Mouse (Mus musculus): ENCODE measurements around the gene Jaml. TPM values are rescaled to one million over a fixed set of nuclear protein-coding genes. Genes with fewer than 3 reads are reported as not detected.

The Jaml gene
- total RNA-seq, 1 experiment: 0.40 TPM

DNA sequence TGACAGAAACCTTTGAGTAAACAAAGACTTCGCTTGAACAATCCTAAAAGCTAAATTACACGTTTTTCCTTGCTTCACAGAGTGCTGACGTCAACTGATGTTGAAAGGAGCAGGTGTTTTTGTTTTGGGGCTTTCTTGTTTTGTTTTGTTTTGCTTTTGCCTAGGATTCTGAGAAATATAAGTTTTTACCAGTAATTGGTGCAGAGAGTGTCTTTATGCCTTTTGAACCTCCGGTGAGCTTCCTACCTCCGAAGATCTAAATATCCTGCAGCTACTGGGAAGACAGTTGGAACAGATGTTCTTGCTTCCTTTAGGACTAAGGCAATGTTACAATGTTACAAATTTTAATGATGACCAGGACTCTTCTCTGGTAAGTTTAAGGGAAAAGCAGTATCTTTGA lies 39.5 kb upstream of the Jaml start, which contains the start of gene Mpzl2:
TSS of gene Mpzl2 (plus strand) at position 301 of the 400 bp plus-strand sequence.
- H3K27ac ChIP-seq (ENCODE audit: insufficient read depth, low read depth, low read length, poor library complexity, severe bottlenecking): no peak within 1 kb of the TSS
- peaks cover 0 to 13% of the 10 kb centered on the region in 2 experiments; a peak in 2 of 4 replicates for H3K4me1 ChIP-seq (ENCODE audit: control insufficient read depth in 2 of 2, insufficient read depth in 2 of 2, low read length in 2 of 2, poor library complexity in 1 of 2)
- H3K36me3 ChIP-seq (ENCODE audit: control insufficient read depth, insufficient read depth, low read length, poor library complexity, severe bottlenecking): peaks cover 4% of the 10 kb centered on the region; the same call in 1 of the 2 replicates
- TF ChIP-seq ZC3H11A (IDR thresholded peaks at IDR 0.05; ENCODE audit: borderline replicate concordance, low read depth, low read length) (no peak), HCFC1 (IDR thresholded peaks at IDR 0.05; ENCODE audit: borderline replicate concordance, insufficient read depth, low read length) (no peak), MAFK (IDR thresholded peaks at IDR 0.05; ENCODE audit: insufficient read depth, low read depth, low read length) (no peak), ZNF384 (IDR thresholded peaks at IDR 0.05; ENCODE audit: low read depth, low read length) (no peak), CHD2 (IDR thresholded peaks at IDR 0.05; ENCODE audit: low read depth, low read length) (no peak)
- no peak within 1 kb of the TSS for H3K9ac ChIP-seq (ENCODE audit: insufficient read depth, low read depth, low read length, poor library complexity, severe bottlenecking)
- in situ Hi-C loops (cut with MboI; ENCODE audit: low sequenced_read_pairs in 2 of 2, unreplicated experiment in 2 of 2): no loop called here
- DNase-seq (ENCODE audit: low read depth, low spot score): no peak
- H3K9me3 ChIP-seq (ENCODE audit: control insufficient read depth, insufficient read depth, low read depth, low read length): no peaks in the 10 kb centered on the region
- peak within 1 kb of the TSS in 1 of 2 experiments; percentile 7; a peak in 1 of 4 replicates for H3K4me3 ChIP-seq (ENCODE audit: insufficient read depth in 1 of 2, low read depth in 1 of 2, low read length in 2 of 2, poor library complexity in 1 of 2, severe bottlenecking in 1 of 2)

DNA sequence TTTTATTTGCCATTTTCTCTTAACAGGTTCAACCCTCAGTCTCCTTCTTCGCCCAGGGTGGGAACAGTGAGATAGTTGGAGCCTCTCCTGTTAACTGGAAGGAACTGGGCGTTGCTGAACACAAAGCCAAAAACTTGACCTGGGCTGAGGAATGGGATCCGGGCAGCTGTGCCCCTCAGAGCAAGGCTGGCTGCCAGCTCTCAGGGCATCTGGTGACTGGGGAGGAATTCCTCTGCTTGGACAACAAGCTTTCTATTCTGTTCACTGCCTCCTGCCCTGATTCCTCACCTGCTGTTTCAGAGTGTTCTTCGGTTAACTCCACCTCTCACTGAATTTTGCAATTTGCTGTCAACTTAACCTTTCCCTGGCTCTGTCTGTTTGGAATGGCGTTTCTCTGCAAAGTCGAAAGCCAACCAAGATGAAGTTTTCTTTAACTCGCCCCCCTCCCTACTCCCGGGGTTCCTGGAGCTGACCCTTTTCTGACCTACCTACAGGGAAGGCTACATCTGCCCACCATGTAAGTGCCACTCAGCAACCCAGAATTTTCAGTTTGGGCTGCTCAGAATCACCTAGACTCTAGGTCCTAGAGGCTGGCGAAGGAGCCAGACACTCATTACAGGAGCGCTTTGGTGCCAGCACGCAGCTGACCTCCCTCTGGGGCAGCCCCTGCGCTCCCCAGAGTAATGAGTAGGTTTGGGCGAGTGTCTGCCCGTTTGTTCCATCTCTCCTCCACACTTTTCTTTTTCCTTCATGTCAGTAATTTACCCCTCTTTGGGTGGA lies 38.7 kb upstream of the Jaml start:
- H3K27ac ChIP-seq (ENCODE audit: insufficient read depth, low read depth, low read length, poor library complexity, severe bottlenecking): no peak overlapping the region
- no peaks in the 10 kb centered on the region for H3K9me3 ChIP-seq (ENCODE audit: control insufficient read depth, insufficient read depth, low read depth, low read length)
- TF ChIP-seq MAFK (IDR thresholded peaks at IDR 0.05; ENCODE audit: insufficient read depth, low read depth, low read length) (no peak), ZC3H11A (IDR thresholded peaks at IDR 0.05; ENCODE audit: borderline replicate concordance, low read depth, low read length) (no peak), CHD2 (IDR thresholded peaks at IDR 0.05; ENCODE audit: low read depth, low read length) (no peak), ZNF384 (IDR thresholded peaks at IDR 0.05; ENCODE audit: low read depth, low read length) (no peak), HCFC1 (IDR thresholded peaks at IDR 0.05; ENCODE audit: borderline replicate concordance, insufficient read depth, low read length) (no peak)
- in situ Hi-C loops (cut with MboI; ENCODE audit: low sequenced_read_pairs in 2 of 2, unreplicated experiment in 2 of 2): no loop called here
- H3K36me3 ChIP-seq (ENCODE audit: control insufficient read depth, insufficient read depth, low read length, poor library complexity, severe bottlenecking): peaks cover 6% of the 10 kb centered on the region; the same call in 1 of the 2 replicates
- DNase-seq (ENCODE audit: low read depth, low spot score): no peak
- H3K4me1 ChIP-seq (ENCODE audit: control insufficient read depth in 2 of 2, insufficient read depth in 2 of 2, low read length in 2 of 2, poor library complexity in 1 of 2): peaks cover 0 to 13% of the 10 kb centered on the region in 2 experiments; a peak in 2 of 4 replicates
- no peak overlapping the region for H3K9ac ChIP-seq (ENCODE audit: insufficient read depth, low read depth, low read length, poor library complexity, severe bottlenecking)
- peak overlapping the region in 1 of 2 experiments; percentile 7; a peak in 1 of 4 replicates for H3K4me3 ChIP-seq (ENCODE audit: insufficient read depth in 1 of 2, low read depth in 1 of 2, low read length in 2 of 2, poor library complexity in 1 of 2, severe bottlenecking in 1 of 2)

DNA sequence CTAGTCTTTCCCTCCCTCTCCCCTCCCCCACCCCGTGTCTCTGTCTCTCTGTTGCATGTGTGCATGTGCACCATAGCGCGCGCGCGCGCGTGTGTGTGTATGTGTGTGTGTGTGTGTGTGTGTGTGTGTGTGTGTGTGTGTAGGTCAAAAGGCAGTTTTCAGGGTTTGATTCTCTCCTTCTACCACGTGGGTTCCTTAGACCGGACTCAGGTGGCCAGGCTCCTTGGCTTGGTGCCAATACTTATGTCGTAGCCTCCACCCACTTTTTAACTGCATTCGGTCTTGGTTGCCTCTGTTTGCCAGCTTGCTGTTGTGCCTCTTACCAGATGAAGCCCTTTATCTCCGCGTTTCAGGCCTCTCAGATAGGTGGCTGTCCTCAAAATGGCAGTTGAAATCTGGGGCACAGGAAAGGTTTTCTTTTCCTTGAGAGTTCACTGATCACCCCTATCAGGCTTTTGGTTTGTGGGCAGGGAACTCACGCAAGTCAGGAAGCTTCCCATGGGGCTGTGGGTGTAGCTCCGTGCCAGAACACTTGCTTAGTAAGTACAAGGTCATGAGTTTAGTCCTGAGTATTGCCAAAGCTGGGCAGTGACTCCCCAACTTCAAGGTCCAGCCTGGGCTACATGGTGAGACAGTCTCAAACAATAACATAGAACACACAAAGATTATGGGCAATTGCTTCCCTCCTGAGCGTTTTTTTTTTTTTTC lies 37.7 kb upstream of the Jaml start:
- Histone ChIP-seq H3K36me3 (ENCODE audit: control insufficient read depth, insufficient read depth, low read length, poor library complexity, severe bottlenecking) (peaks cover 6% of the 10 kb centered on the region; the same call in 1 of the 2 replicates), H3K9me3 (ENCODE audit: control insufficient read depth, insufficient read depth, low read depth, low read length) (no peaks in the 10 kb centered on the region), H3K4me3 (ENCODE audit: insufficient read depth in 1 of 2, low read depth in 1 of 2, low read length in 2 of 2, poor library complexity in 1 of 2, severe bottlenecking in 1 of 2) (no peak overlapping the region), H3K4me1 (ENCODE audit: control insufficient read depth in 2 of 2, insufficient read depth in 2 of 2, low read length in 2 of 2, poor library complexity in 1 of 2) (peaks cover 0 to 13% of the 10 kb centered on the region in 2 experiments; a peak in 2 of 4 replicates), H3K9ac (ENCODE audit: insufficient read depth, low read depth, low read length, poor library complexity, severe bottlenecking) (no peak overlapping the region), H3K27ac (ENCODE audit: insufficient read depth, low read depth, low read length, poor library complexity, severe bottlenecking) (no peak overlapping the region)
- in situ Hi-C loops (cut with MboI; ENCODE audit: low sequenced_read_pairs in 2 of 2, unreplicated experiment in 2 of 2): no loop called here
- TF ChIP-seq MAFK (IDR thresholded peaks at IDR 0.05; ENCODE audit: insufficient read depth, low read depth, low read length) (no peak), CHD2 (IDR thresholded peaks at IDR 0.05; ENCODE audit: low read depth, low read length) (no peak), HCFC1 (IDR thresholded peaks at IDR 0.05; ENCODE audit: borderline replicate concordance, insufficient read depth, low read length) (no peak), ZNF384 (IDR thresholded peaks at IDR 0.05; ENCODE audit: low read depth, low read length) (no peak), ZC3H11A (IDR thresholded peaks at IDR 0.05; ENCODE audit: borderline replicate concordance, low read depth, low read length) (no peak)
- peak; percentile 40 for DNase-seq (ENCODE audit: low read depth, low spot score)

DNA sequence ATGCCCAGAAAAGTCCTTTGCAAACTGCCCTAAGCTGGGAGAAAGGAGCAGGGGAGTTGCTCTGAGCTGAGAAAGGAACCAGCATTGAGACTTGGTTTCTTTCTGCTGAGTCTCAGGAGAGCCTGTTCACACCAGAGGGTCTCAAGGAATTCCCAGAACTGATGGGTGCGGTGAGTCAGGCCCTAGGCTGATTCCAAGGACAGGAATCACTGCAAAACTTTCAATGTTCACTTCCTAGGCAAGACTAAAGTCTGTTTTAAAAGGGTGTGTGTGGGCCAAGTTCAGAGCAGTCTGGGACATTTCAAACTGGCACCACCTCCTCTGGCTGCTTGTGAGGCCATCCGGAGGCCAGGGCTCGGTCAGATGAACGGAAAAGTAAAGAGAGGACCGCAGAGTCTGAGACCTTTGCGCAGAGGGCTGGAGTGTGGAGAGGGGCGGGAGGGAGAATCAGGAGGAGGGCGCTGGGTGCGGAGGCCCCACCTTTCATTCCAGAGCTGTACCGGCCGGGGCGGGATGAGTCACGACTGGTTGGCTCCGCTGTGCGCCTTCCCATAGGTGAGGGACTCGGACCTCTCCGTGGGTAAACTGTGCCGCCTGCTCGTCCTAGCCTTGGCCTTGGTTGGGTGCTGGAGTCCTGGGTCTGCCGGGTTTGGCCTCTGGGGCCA lies 36.8 kb upstream of the Jaml start:
- peak overlapping the region; percentile 57 for H3K9ac ChIP-seq (ENCODE audit: insufficient read depth, low read depth, low read length, poor library complexity, severe bottlenecking)

More for the DNA sequence above, 36.8 kb upstream of the Jaml start:
- Histone ChIP-seq H3K9me3 (ENCODE audit: control insufficient read depth, insufficient read depth, low read depth, low read length) (no peaks in the 10 kb centered on the region), H3K36me3 (ENCODE audit: control insufficient read depth, insufficient read depth, low read length, poor library complexity, severe bottlenecking) (peaks cover 6% of the 10 kb centered on the region; the same call in 1 of the 2 replicates), H3K4me3 (ENCODE audit: insufficient read depth in 1 of 2, low read depth in 1 of 2, low read length in 2 of 2, poor library complexity in 1 of 2, severe bottlenecking in 1 of 2) (peak overlapping the region; percentile 56 to 63), H3K27ac (ENCODE audit: insufficient read depth, low read depth, low read length, poor library complexity, severe bottlenecking) (no peak overlapping the region), H3K4me1 (ENCODE audit: control insufficient read depth in 2 of 2, insufficient read depth in 2 of 2, low read length in 2 of 2, poor library complexity in 1 of 2) (peaks cover 0 to 15% of the 10 kb centered on the region in 2 experiments; a peak in 2 of 4 replicates)
- TF ChIP-seq HCFC1 (IDR thresholded peaks at IDR 0.05; ENCODE audit: borderline replicate concordance, insufficient read depth, low read length) (no peak), CHD2 (IDR thresholded peaks at IDR 0.05; ENCODE audit: low read depth, low read length) (no peak), ZNF384 (IDR thresholded peaks at IDR 0.05; ENCODE audit: low read depth, low read length) (no peak), ZC3H11A (IDR thresholded peaks at IDR 0.05; ENCODE audit: borderline replicate concordance, low read depth, low read length) (no peak), MAFK (IDR thresholded peaks at IDR 0.05; ENCODE audit: insufficient read depth, low read depth, low read length) (no peak)
- DNase-seq (ENCODE audit: low read depth, low spot score): peak; percentile 68
- in situ Hi-C loops (cut with MboI; ENCODE audit: low sequenced_read_pairs in 2 of 2, unreplicated experiment in 2 of 2): no loop called here
